8 mouse cellular contexts compared by ENCODE assay signal in the genomic region with DNA sequence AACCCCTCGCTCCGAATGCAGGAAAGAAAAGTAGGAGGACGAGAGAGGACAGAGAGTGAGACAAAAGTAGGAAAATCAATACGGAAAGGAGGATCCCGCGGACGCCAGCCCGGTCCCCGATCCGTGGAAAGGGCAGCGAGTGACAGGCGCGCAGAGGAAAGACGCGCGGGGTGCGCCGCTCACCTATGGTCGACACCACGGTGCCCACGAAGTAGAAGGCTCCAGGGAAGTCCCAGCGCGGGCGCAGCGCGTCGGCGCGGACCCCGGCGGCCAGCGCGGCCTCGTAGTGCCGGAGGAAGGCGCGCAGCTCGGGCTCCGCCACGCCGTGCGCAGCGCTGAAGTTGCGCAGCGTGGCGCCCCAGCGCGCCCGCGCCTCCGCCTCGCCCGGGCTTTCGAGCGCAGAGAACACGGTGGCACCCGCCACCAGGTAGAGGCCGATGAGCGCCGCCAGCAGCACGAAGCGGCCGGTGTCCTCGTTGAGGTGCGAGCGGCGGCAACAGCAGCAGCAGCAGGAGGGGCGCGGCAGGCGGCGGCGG. TPM values are rescaled to one million over a fixed set of nuclear protein-coding genes. Genes with fewer than 3 reads are reported as not detected.
DNase-seq lines count a peak whose midpoint lies in the region; ATAC-seq and TF ChIP-seq lines count a peak whose summit lies in the region.

No protein-coding gene starts in this region.

- H3K9ac ChIP-seq in lung, embryonic 14.5 days, result no peak overlapping the region
- peak overlapping the region; percentile 70 for H3K9ac ChIP-seq in hindbrain, embryonic 13.5 days
- peak overlapping the region; percentile 44 for H3K9ac ChIP-seq in midbrain, embryonic 15.5 days

- no peak for TF ChIP-seq CTCF in lung, embryonic 14.5 days (IDR thresholded peaks at IDR 0.05; ENCODE audit: low read depth)

- no peak; the same call in 1 of the 2 replicates for ATAC-seq in lung, embryonic 14.5 days (ENCODE audit: insufficient read depth)
- ATAC-seq in hindbrain, embryonic 13.5 days (ENCODE audit: low FRiP score), result 0 out of 2 replicates have a peak, but pooled peaks have one; percentile 30
- peak; percentile 67 for ATAC-seq in midbrain, embryonic 15.5 days (replicated peaks)
- no peak for ATAC-seq in monocyte, adult 5-6 weeks (replicated peaks; ENCODE audit: insufficient number of reproducible peaks, low FRiP score, low TSS enrichment, poor library complexity, severe bottlenecking)

- H3K9me3 ChIP-seq in lung, embryonic 14.5 days (ENCODE audit: low read depth, low read length), result no peaks in the 10 kb centered on the region
- no peaks in the 10 kb centered on the region for H3K9me3 ChIP-seq in hindbrain, embryonic 13.5 days
- no peaks in the 10 kb centered on the region for H3K9me3 ChIP-seq in midbrain, embryonic 15.5 days

- no peaks in the 10 kb centered on the region for H3K4me1 ChIP-seq in lung, embryonic 14.5 days (ENCODE audit: insufficient read depth)
- peaks cover 27% of the 10 kb centered on the region for H3K4me1 ChIP-seq in hindbrain, embryonic 13.5 days (replicated peaks)
- H3K4me1 ChIP-seq in midbrain, embryonic 15.5 days, result peaks cover 28% of the 10 kb centered on the region

- H3K36me3 ChIP-seq in lung, embryonic 14.5 days (ENCODE audit: insufficient read depth), result no peaks in the 10 kb centered on the region
- H3K36me3 ChIP-seq in hindbrain, embryonic 13.5 days, result no peaks in the 10 kb centered on the region
- H3K36me3 ChIP-seq in midbrain, embryonic 15.5 days (replicated peaks), result no peaks in the 10 kb centered on the region

- no peak overlapping the region for H3K27ac ChIP-seq in lung, embryonic 14.5 days (ENCODE audit: low read depth)
- H3K27ac ChIP-seq in hindbrain, embryonic 13.5 days, result no peak overlapping the region
- H3K27ac ChIP-seq in midbrain, embryonic 15.5 days, result no peak overlapping the region

- peak overlapping the region; percentile 65 for H3K4me2 ChIP-seq in lung, embryonic 14.5 days
- peak overlapping the region; percentile 98 for H3K4me2 ChIP-seq in hindbrain, embryonic 13.5 days
- peak overlapping the region; percentile 78 for H3K4me2 ChIP-seq in midbrain, embryonic 15.5 days

- H3K27me3 ChIP-seq in lung, embryonic 14.5 days (ENCODE audit: insufficient read depth, low read length), result peaks cover 65% of the 10 kb centered on the region
- peaks cover 80% of the 10 kb centered on the region for H3K27me3 ChIP-seq in hindbrain, embryonic 13.5 days
- H3K27me3 ChIP-seq in midbrain, embryonic 15.5 days (replicated peaks), result peaks cover 57% of the 10 kb centered on the region

- DNase-seq in adrenal gland, adult 2 months, result peak; percentile 13
- DNase-seq in adrenal gland, postnatal 4 days (ENCODE audit: low spot score in 2 of 2), result no peak
- peak; percentile 17 for DNase-seq in lung, embryonic 14.5 days
- DNase-seq in lung, postnatal 25 days (ENCODE audit: low spot score), result no peak
- no peak for DNase-seq in T-cell, adult 2 months (ENCODE audit: low spot score)

- WGBS in lung, embryonic 14.5 days, result under 1% methylated on average over 67 of the region's 72 CpGs
- 0% methylated on average over 71 of the region's 72 CpGs for WGBS in hindbrain, embryonic 13.5 days
- WGBS in midbrain, embryonic 15.5 days, result under 1% methylated on average over 65 of the region's 72 CpGs

- peak overlapping the region; percentile 38 for H3K4me3 ChIP-seq in lung, embryonic 14.5 days (ENCODE audit: low read depth, low read length)
- peak overlapping the region; percentile 54 for H3K4me3 ChIP-seq in hindbrain, embryonic 13.5 days
- peak overlapping the region; percentile 53 for H3K4me3 ChIP-seq in midbrain, embryonic 15.5 days

RNA-seq across cellular contexts. Expression of gene Kcnk12, which starts 0.8 kb away (rescaled TPM):
- under 1 TPM; 0.28 to 0.66 TPM for total RNA-seq in adrenal gland, adult 2 months (2021)
- 0.72 and 1.2 TPM in 2 replicates for polyA plus RNA-seq in adrenal gland, adult 2 months (2012; rRNA removed)
- total RNA-seq in adrenal gland, postnatal 4 days (2021), result under 1 TPM; 0.20 to 0.64 TPM
- polyA plus RNA-seq in lung, embryonic 14.5 days (2014; fragmentation: Nextera tagmentation; extraction: Ambion mirVana), result not detected in 2 replicates
- 0.38 and 0.72 TPM in 2 replicates for polyA plus RNA-seq in hindbrain, embryonic 13.5 days (2015; fragmentation: Nextera tagmentation; extraction: Ambion mirVana)
- polyA plus RNA-seq in midbrain, embryonic 15.5 days (2015; fragmentation: Nextera tagmentation; extraction: Ambion mirVana), result 0.44 and 1.1 TPM in 2 replicates
- total RNA-seq in monocyte, adult 5-6 weeks (2017), result not detected in 3 replicates

Comparison
In these comparisons a context has a peak if more than half of its experiments do, and no peak if none do; other contexts are left out.
1. DNase-seq: peak in adrenal gland, adult 2 months (single experiment) and lung, embryonic 14.5 days (single experiment); none in adrenal gland, postnatal 4 days (0 of 2), lung, postnatal 25 days (single experiment) and T-cell, adult 2 months (single experiment).
2. ATAC-seq: peak in hindbrain, embryonic 13.5 days (single experiment) and midbrain, embryonic 15.5 days (single experiment); none in lung, embryonic 14.5 days (single experiment) and monocyte, adult 5-6 weeks (single experiment).
3. Peak in every context shown above with its lines, with median percentiles within 50 percentile points of each other: H3K4me2 ChIP-seq and H3K4me3 ChIP-seq.